ENCODE assay signal across 8 mouse cellular contexts in genomic region chr5:103778314-103779117, GRCm38 (mm10).
DNase-seq lines count a peak whose midpoint lies in the region; ATAC-seq lines count a peak whose summit lies in the region.

No protein-coding gene starts in this region.

- no peaks in the 10 kb centered on the region for H3K27me3 ChIP-seq in heart, embryonic 16.5 days (ENCODE audit: control insufficient read depth, insufficient read depth, low read length)

- no peaks in the 10 kb centered on the region for H3K9me3 ChIP-seq in heart, embryonic 16.5 days (replicated peaks; ENCODE audit: control insufficient read depth, low read length)

- peak overlapping the region; percentile 57 for H3K4me2 ChIP-seq in heart, embryonic 16.5 days (ENCODE audit: low read depth, low read length)

- peak; percentile 43 to 52 for DNase-seq in left cerebral cortex, postnatal 14 days (ENCODE audit: low spot score in 2 of 2)
- no peak for DNase-seq in left cerebral cortex, adult 11 months (ENCODE audit: low spot score)
- DNase-seq in embryo, embryonic 11.5 days (ENCODE audit: low read depth, low spot score), result peak; percentile 71
- peak; percentile 71 to 84 for DNase-seq in kidney, postnatal 4 days
- peak; percentile 74 for DNase-seq in lung, postnatal 25 days (ENCODE audit: low spot score)
- DNase-seq in skeletal muscle tissue, adult 2 months (ENCODE audit: low read depth, low spot score), result peak; percentile 66
- no peak for DNase-seq in ovary, adult 18-20 months (ENCODE audit: low spot score)

- WGBS in heart, embryonic 16.5 days, result 10% methylated on average over 17 of the region's 17 CpGs

- H3K4me1 ChIP-seq in heart, embryonic 16.5 days (ENCODE audit: control insufficient read depth, insufficient read depth, low read length), result peaks cover 61% of the 10 kb centered on the region

- intact Hi-C loops in left cerebral cortex, postnatal 14 days (cut with DNase I), result no loop called here

- peak overlapping the region; percentile 83 for H3K27ac ChIP-seq in heart, embryonic 16.5 days (ENCODE audit: low read length)

- H3K36me3 ChIP-seq in heart, embryonic 16.5 days (ENCODE audit: control insufficient read depth, insufficient read depth), result peaks cover under 1% of the 10 kb centered on the region

- ATAC-seq in heart, embryonic 16.5 days (replicated peaks; ENCODE audit: extremely low read depth, insufficient read depth, low FRiP score), result peak; percentile 50; the same call in 1 of the 2 replicates

- peak overlapping the region; percentile 43 for H3K9ac ChIP-seq in heart, embryonic 16.5 days (ENCODE audit: low read length)

- H3K4me3 ChIP-seq in heart, embryonic 16.5 days (ENCODE audit: low read length), result peak overlapping the region; percentile 40

Comparison
In these comparisons a context has a peak if more than half of its experiments do, and no peak if none do; other contexts are left out.
1. DNase-seq: peak in left cerebral cortex, postnatal 14 days (2 of 2), embryo, embryonic 11.5 days (single experiment), kidney, postnatal 4 days (2 of 2), lung, postnatal 25 days (single experiment) and skeletal muscle tissue, adult 2 months (single experiment); none in left cerebral cortex, adult 11 months (single experiment) and ovary, adult 18-20 months (single experiment).